Mouse (Mus musculus) kidney, adult 2 months (tissue): Measurements from ENCODE around the gene Sfrp5.

Experiments used
- CTCF ChIP-seq: fragments of 200-500 bp; conservative IDR thresholded peaks from 2 replicates; pipeline ENCODE4 v1.5.1; 2011; ENCODE audit warnings: low read depth, mild to moderate bottlenecking, control low read depth, low read length, moderate library complexity, mixed read lengths; ENCODE audit not compliant: insufficient read depth, insufficient read length
- POLR2A ChIP-seq: fragments of 200-500 bp; IDR thresholded peaks from one replicate; pipeline ENCODE4 v1.6.1; 2011; ENCODE audit warnings: low read depth, low read length, control low read depth

GRCm38 (mm10) chr19:42238341-42238715 is 36.3 kb upstream of the Sfrp5 start:
- TF ChIP-seq CTCF (no peak), POLR2A (no peak)
